Mouse (Mus musculus) myocyte (in vitro differentiated cells): ENCODE results near the gene Dnajb4. TPM values are rescaled to one million over a fixed set of nuclear protein-coding genes. Genes with fewer than 3 reads are reported as not detected.

Experiments used
- H3K27me3 ChIP-seq: one replicate; pipeline ENCODE4 v1.6.1; 2011; ENCODE audit not compliant: control insufficient read depth, insufficient read depth, insufficient read length
- H3K36me3 ChIP-seq: one replicate; pipeline ENCODE4 v1.6.1; 2011; ENCODE audit not compliant: control insufficient read depth, insufficient read depth
- H3K4me2 ChIP-seq: one replicate; pipeline ENCODE4 v1.6.1; 2011; ENCODE audit warnings: low read depth, control low read depth
- H3K4me3 ChIP-seq: one replicate; pipeline ENCODE4 v1.5.1; 2011; ENCODE audit warnings: mild to moderate bottlenecking, control low read depth, moderate library complexity
- H3K79me2 ChIP-seq: one replicate; pipeline ENCODE4 v1.6.1; 2011; ENCODE audit not compliant: control insufficient read depth, insufficient read depth
- H3ac ChIP-seq: one replicate; pipeline ENCODE4 v1.6.1; 2011; ENCODE audit not compliant: control insufficient read depth, insufficient read length
- CEBPB ChIP-seq: IDR thresholded peaks from 2 replicates; pipeline ENCODE4 v1.6.1; 2011; ENCODE audit warnings: mild to moderate bottlenecking, moderate library complexity; ENCODE audit not compliant: poor library complexity, insufficient read depth, severe bottlenecking
- E2F4 ChIP-seq: IDR thresholded peaks from one replicate; pipeline ENCODE4 v1.6.1; 2011; ENCODE audit warnings: mild to moderate bottlenecking, control low read depth, moderate library complexity; ENCODE audit not compliant: insufficient read depth
- MAX ChIP-seq: IDR thresholded peaks from one replicate; pipeline ENCODE4 v1.6.1; 2011; ENCODE audit warnings: low read depth, mild to moderate bottlenecking, control low read depth
- MYOD1 ChIP-seq, 3 experiments: IDR thresholded peaks; one replicate each; pipeline ENCODE4 v1.6.1; 2011; ENCODE audit warnings: control low read depth in 2 of 3, low read depth in 2 of 3, mild to moderate bottlenecking in 2 of 3, moderate library complexity in 1 of 3; ENCODE audit not compliant: insufficient read length in 2 of 3, control insufficient read depth in 1 of 3
- MYOG ChIP-seq, 3 experiments: IDR thresholded peaks; one replicate each; pipeline ENCODE4 v1.6.1; 2011; ENCODE audit warnings: control low read depth in 2 of 3, low read depth in 2 of 3, mild to moderate bottlenecking in 2 of 3; ENCODE audit not compliant: insufficient read length in 2 of 3, control insufficient read depth in 1 of 3, insufficient read depth in 1 of 3
- POLR2A ChIP-seq: IDR thresholded peaks from one replicate; pipeline ENCODE4 v1.6.1; 2011; ENCODE audit warnings: low read depth, mild to moderate bottlenecking, control low read depth, moderate library complexity; ENCODE audit not compliant: insufficient read length
- POLR2AphosphoS2 ChIP-seq: IDR thresholded peaks from one replicate; pipeline ENCODE4 v1.6.1; 2011; ENCODE audit warnings: low read depth, control low read depth; ENCODE audit not compliant: insufficient read length
- REST ChIP-seq: IDR thresholded peaks from one replicate; pipeline ENCODE4 v1.6.1; 2011; ENCODE audit warnings: mild to moderate bottlenecking, control low read depth, moderate library complexity; ENCODE audit not compliant: insufficient read depth, insufficient read length
- SRF ChIP-seq: IDR thresholded peaks from one replicate; pipeline ENCODE4 v1.6.1; 2011; ENCODE audit warnings: low read depth; ENCODE audit not compliant: control insufficient read depth, insufficient read length
- TCF12 ChIP-seq: IDR thresholded peaks from one replicate; pipeline ENCODE4 v1.6.1; 2011; ENCODE audit warnings: mild to moderate bottlenecking, control low read depth; ENCODE audit not compliant: poor library complexity, insufficient read depth, severe bottlenecking
- TCF3 ChIP-seq: IDR thresholded peaks from one replicate; pipeline ENCODE4 v1.6.1; 2011; ENCODE audit warnings: low read depth, control low read depth; ENCODE audit not compliant: insufficient read length
- USF1 ChIP-seq: IDR thresholded peaks from one replicate; pipeline ENCODE4 v1.6.1; 2011; ENCODE audit warnings: low read depth, mild to moderate bottlenecking, control low read depth, moderate library complexity
- polyA plus RNA-seq: library from polyadenylated mRNA; unstranded; fragments of >200 nt; fragmentation: generic; extraction: Trizol; gene quantifications from one replicate; pipeline ENCODE4 v1.2.1, GENCODE M21; 2012; ENCODE audit warnings: missing spikeins

Gene Dnajb4
- polyA plus RNA-seq, 1 experiment: 8.1 TPM

DNA sequence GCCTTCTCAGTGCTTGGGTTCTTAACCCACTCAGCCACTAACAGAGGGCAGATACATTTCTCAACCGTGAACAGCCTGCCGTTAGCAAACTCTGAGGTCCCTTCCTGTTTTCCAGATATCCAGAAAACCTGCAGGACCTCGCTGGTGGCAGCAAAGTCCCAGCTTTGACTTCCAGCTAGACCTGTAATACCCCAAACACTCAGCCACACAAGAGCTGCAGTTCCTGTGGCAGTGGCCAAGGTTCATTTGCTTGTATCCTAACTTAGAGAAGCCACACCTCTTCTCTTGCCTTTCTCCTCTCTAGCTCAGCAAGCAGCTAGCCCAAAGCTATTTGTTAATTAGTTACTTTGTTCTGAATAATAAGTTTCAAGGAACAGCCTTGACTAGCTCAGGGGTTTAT, 60.2 kb downstream of the Dnajb4 start:
- H3K4me2 ChIP-seq: peak overlapping the region; percentile 51

GRCm38 (mm10) chr3:152149449-152149848, 60.7 kb downstream of the Dnajb4 start:
- Histone ChIP-seq H3K27me3 (no peaks in the 10 kb centered on the region), H3K36me3 (no peaks in the 10 kb centered on the region), H3ac (no peak overlapping the region), H3K79me2 (no peaks in the 10 kb centered on the region), H3K4me2 (peak overlapping the region; percentile 51), H3K4me3 (no peak overlapping the region)
- TF ChIP-seq POLR2A (no peak), CEBPB (no peak), POLR2AphosphoS2 (no peak), MYOG (IDR thresholded peaks at IDR 0.05; ENCODE audit: control insufficient read depth in 1 of 3, insufficient read depth in 1 of 3, insufficient read length in 2 of 3, low read depth in 2 of 3) (no peak), E2F4 (no peak), TCF3 (no peak), SRF (no peak), MAX (no peak), REST (no peak), MYOD1 (IDR thresholded peaks at IDR 0.05; ENCODE audit: control insufficient read depth in 1 of 3, insufficient read length in 2 of 3, low read depth in 2 of 3) (no peak), TCF12 (no peak), USF1 (no peak)

More for the DNA sequence above, 60.2 kb downstream of the Dnajb4 start:
- H3ac ChIP-seq: no peak overlapping the region
- H3K27me3 ChIP-seq: no peaks in the 10 kb centered on the region
- H3K79me2 ChIP-seq: no peaks in the 10 kb centered on the region
- H3K36me3 ChIP-seq: no peaks in the 10 kb centered on the region
- H3K4me3 ChIP-seq: no peak overlapping the region
- no peak for TF ChIP-seq POLR2AphosphoS2
- no peak for TF ChIP-seq USF1
- no peak for TF ChIP-seq TCF3
- TF ChIP-seq E2F4: no peak
- no peak for TF ChIP-seq TCF12
- TF ChIP-seq MYOG (IDR thresholded peaks at IDR 0.05; ENCODE audit: control insufficient read depth in 1 of 3, insufficient read depth in 1 of 3, insufficient read length in 2 of 3, low read depth in 2 of 3): no peak
- TF ChIP-seq MAX: no peak
- TF ChIP-seq CEBPB: no peak
- no peak for TF ChIP-seq MYOD1 (IDR thresholded peaks at IDR 0.05; ENCODE audit: control insufficient read depth in 1 of 3, insufficient read length in 2 of 3, low read depth in 2 of 3)
- no peak for TF ChIP-seq REST
- TF ChIP-seq POLR2A: no peak
- TF ChIP-seq SRF: no peak

GRCm38 (mm10) chr3:152147085-152147831, 62.8 kb downstream of the Dnajb4 start:
- no peak overlapping the region for H3ac ChIP-seq
- no peak overlapping the region for H3K4me3 ChIP-seq
- H3K79me2 ChIP-seq: no peaks in the 10 kb centered on the region
- no peak overlapping the region for H3K4me2 ChIP-seq
- no peaks in the 10 kb centered on the region for H3K36me3 ChIP-seq
- TF ChIP-seq CEBPB: no peak
- TF ChIP-seq E2F4: no peak
- TF ChIP-seq USF1: no peak
- TF ChIP-seq TCF3: no peak
- TF ChIP-seq REST: no peak
- no peak for TF ChIP-seq TCF12
- no peak for TF ChIP-seq MYOG (IDR thresholded peaks at IDR 0.05; ENCODE audit: control insufficient read depth in 1 of 3, insufficient read depth in 1 of 3, insufficient read length in 2 of 3, low read depth in 2 of 3)
- TF ChIP-seq POLR2AphosphoS2: no peak
- TF ChIP-seq SRF: no peak
- TF ChIP-seq POLR2A: no peak
- TF ChIP-seq MYOD1 (IDR thresholded peaks at IDR 0.05; ENCODE audit: control insufficient read depth in 1 of 3, insufficient read length in 2 of 3, low read depth in 2 of 3): no peak
- TF ChIP-seq MAX: no peak
- no peaks in the 10 kb centered on the region for H3K27me3 ChIP-seq

- no peak for TF ChIP-seq REST
- TF ChIP-seq MYOG (IDR thresholded peaks at IDR 0.05; ENCODE audit: control insufficient read depth in 1 of 3, insufficient read depth in 1 of 3, insufficient read length in 2 of 3, low read depth in 2 of 3): peak in 1 of 3 experiments; percentile 66
- H3K4me2 ChIP-seq: peak overlapping the region; percentile 25
- H3K79me2 ChIP-seq: no peaks in the 10 kb centered on the region
These were observed 64.9 kb downstream of the Dnajb4 start for GRCm38 (mm10) chr3:152145186-152145585.

More at GRCm38 (mm10) chr3:152145186-152145585, 64.9 kb downstream of the Dnajb4 start:
- Histone ChIP-seq H3K4me3 (no peak overlapping the region), H3K27me3 (no peaks in the 10 kb centered on the region), H3ac (no peak overlapping the region), H3K36me3 (no peaks in the 10 kb centered on the region)
